Mouse (Mus musculus): ENCODE measurements at regions not wholly inside any gene's neighbourhood (a gene's known extent, or its start where the extent isn't known, plus 50 kb on each side); places are given as distances from the start of the nearest gene placed in this dataset.

- no peak overlapping the region for H3K4me2 ChIP-seq (ENCODE audit: low read depth, low read length)
- no peaks in the 10 kb centered on the region for H3K36me3 ChIP-seq (replicated peaks; ENCODE audit: insufficient read depth, low read length)
- no peak for DNase-seq
- H3K27ac ChIP-seq (ENCODE audit: low read depth) = no peak overlapping the region
- H3K9me3 ChIP-seq (ENCODE audit: low read length) = no peaks in the 10 kb centered on the region
- no peaks in the 10 kb centered on the region for H3K27me3 ChIP-seq (ENCODE audit: insufficient read depth, low read length)
- no peak overlapping the region for H3K4me3 ChIP-seq (ENCODE audit: low read depth, low read length)
- TF ChIP-seq CTCF (IDR thresholded peaks at IDR 0.05; ENCODE audit: low read depth) (no peak), EP300 (IDR thresholded peaks at IDR 0.05; ENCODE audit: low read depth) (no peak)
- 34% methylated on average over 2 of the region's 2 CpGs for WGBS (ENCODE audit: insufficient replicate concordance)
- no peak overlapping the region for H3K9ac ChIP-seq (replicated peaks)
- ATAC-seq = no peak
- no peaks in the 10 kb centered on the region for H3K4me1 ChIP-seq (ENCODE audit: insufficient read depth)
These were observed 135.4 kb upstream of the Irx3 start for GRCm38 (mm10) chr8:91937227-91937626.

- H3K27ac ChIP-seq (ENCODE audit: low read depth) = no peak overlapping the region
- ATAC-seq (no peak), DNase-seq (no peak)
- no peaks in the 10 kb centered on the region for H3K9me3 ChIP-seq (ENCODE audit: low read length)
- WGBS (ENCODE audit: insufficient replicate concordance) = 67% methylated on average over 4 of the region's 4 CpGs
- no peak for TF ChIP-seq EP300 (IDR thresholded peaks at IDR 0.05; ENCODE audit: low read depth)
- TF ChIP-seq CTCF (IDR thresholded peaks at IDR 0.05; ENCODE audit: low read depth) = no peak
- no peak overlapping the region for H3K4me3 ChIP-seq (ENCODE audit: low read depth, low read length)
- H3K9ac ChIP-seq (replicated peaks) = no peak overlapping the region
- no peaks in the 10 kb centered on the region for H3K4me1 ChIP-seq (ENCODE audit: insufficient read depth)
- H3K36me3 ChIP-seq (replicated peaks; ENCODE audit: insufficient read depth, low read length) = no peaks in the 10 kb centered on the region
- no peaks in the 10 kb centered on the region for H3K27me3 ChIP-seq (ENCODE audit: insufficient read depth, low read length)
- H3K4me2 ChIP-seq (ENCODE audit: low read depth, low read length) = no peak overlapping the region
These were observed 128.7 kb upstream of the Irx3 start for GRCm38 (mm10) chr8:91930520-91930919.

DNA sequence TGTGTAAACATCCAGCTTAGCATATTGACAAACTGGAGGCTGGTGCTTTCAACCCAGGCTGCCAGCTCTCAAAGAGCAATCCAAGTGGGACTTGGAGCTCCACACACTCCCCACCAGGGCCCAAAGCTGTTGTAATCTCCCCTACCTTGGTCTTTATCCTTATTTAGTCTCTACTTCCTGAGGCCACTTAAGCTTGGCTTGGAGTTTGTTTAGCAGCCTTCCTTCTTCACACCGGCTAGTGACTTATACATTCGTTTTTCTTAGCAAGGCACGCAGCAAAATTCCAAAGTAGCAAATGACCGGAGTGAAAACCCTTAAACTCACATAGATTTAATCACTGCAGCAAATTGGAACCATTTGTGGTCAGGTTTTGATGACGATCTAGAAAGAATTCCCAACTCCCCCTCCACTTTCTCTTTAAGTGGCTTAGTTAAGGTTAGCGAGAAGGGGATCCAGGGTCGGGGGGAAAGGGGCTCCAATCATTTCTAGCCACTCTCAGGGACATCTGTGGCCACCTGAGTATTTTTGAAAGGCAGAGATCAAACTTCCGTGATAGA, 124.2 kb upstream of the Irx3 start:
- Histone ChIP-seq H3K4me2 (ENCODE audit: low read depth, low read length) (no peak overlapping the region), H3K27me3 (ENCODE audit: insufficient read depth, low read length) (no peaks in the 10 kb centered on the region), H3K36me3 (replicated peaks; ENCODE audit: insufficient read depth, low read length) (no peaks in the 10 kb centered on the region), H3K9ac (replicated peaks) (no peak overlapping the region), H3K27ac (ENCODE audit: low read depth) (no peak overlapping the region), H3K9me3 (ENCODE audit: low read length) (no peaks in the 10 kb centered on the region), H3K4me3 (ENCODE audit: low read depth, low read length) (no peak overlapping the region), H3K4me1 (ENCODE audit: insufficient read depth) (no peaks in the 10 kb centered on the region)
- TF ChIP-seq EP300 (IDR thresholded peaks at IDR 0.05; ENCODE audit: low read depth) (no peak), CTCF (IDR thresholded peaks at IDR 0.05; ENCODE audit: low read depth) (no peak)
- WGBS (ENCODE audit: insufficient replicate concordance) = 75% methylated on average over 8 of the region's 8 CpGs
- DNase-seq = no peak
- ATAC-seq = no peak

- Histone ChIP-seq H3K9me3 (ENCODE audit: low read length) (no peaks in the 10 kb centered on the region), H3K36me3 (replicated peaks; ENCODE audit: insufficient read depth, low read length) (no peaks in the 10 kb centered on the region), H3K27me3 (ENCODE audit: insufficient read depth, low read length) (no peaks in the 10 kb centered on the region), H3K9ac (replicated peaks) (no peak overlapping the region), H3K4me2 (ENCODE audit: low read depth, low read length) (no peak overlapping the region), H3K27ac (ENCODE audit: low read depth) (no peak overlapping the region), H3K4me3 (ENCODE audit: low read depth, low read length) (no peak overlapping the region), H3K4me1 (ENCODE audit: insufficient read depth) (no peaks in the 10 kb centered on the region)
- WGBS (ENCODE audit: insufficient replicate concordance) = 80% methylated on average over 4 of the region's 4 CpGs
- TF ChIP-seq CTCF (IDR thresholded peaks at IDR 0.05; ENCODE audit: low read depth) = no peak
- TF ChIP-seq EP300 (IDR thresholded peaks at IDR 0.05; ENCODE audit: low read depth) = no peak
- DNase-seq (no peak), ATAC-seq (no peak)
These were observed 122.3 kb upstream of the Irx3 start for GRCm38 (mm10) chr8:91924152-91924551.

DNA sequence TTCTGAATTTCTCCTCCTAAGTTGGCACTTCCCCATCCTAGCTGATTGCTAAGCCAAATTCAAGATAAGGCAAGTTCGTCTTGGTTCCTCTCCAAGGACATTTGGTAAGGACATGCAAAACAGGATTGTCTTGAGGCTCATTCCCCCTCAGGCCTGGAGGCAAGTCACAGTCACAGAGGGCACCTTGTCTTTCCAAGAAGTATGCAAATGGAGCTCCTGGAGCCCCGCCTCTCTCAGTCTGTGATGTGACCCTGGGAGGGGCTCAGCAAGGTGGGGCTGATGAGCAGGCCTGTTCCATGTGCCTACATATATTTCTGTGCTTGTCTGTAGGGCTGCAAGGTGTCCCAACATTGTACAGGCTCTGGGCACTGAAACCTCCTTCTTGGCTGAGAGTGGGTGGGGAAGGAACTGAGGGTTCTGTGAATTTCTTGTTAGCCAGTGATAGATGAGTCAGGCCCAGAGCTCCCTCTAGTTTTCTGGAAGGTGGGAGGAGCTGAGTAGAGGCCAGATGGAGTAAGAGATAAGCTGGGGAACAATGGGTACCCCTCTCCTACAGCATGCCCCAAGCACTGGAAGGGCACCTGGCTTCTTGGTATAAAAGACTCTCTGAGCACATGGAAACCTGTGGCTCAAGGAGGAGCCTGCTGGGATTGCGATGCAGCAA, 120.5 kb upstream of the Irx3 start:
- no peak for DNase-seq
- Histone ChIP-seq H3K36me3 (replicated peaks; ENCODE audit: insufficient read depth, low read length) (no peaks in the 10 kb centered on the region), H3K9me3 (ENCODE audit: low read length) (no peaks in the 10 kb centered on the region), H3K4me2 (ENCODE audit: low read depth, low read length) (no peak overlapping the region), H3K9ac (replicated peaks) (no peak overlapping the region), H3K4me3 (ENCODE audit: low read depth, low read length) (no peak overlapping the region), H3K27me3 (ENCODE audit: insufficient read depth, low read length) (no peaks in the 10 kb centered on the region), H3K4me1 (ENCODE audit: insufficient read depth) (no peaks in the 10 kb centered on the region), H3K27ac (ENCODE audit: low read depth) (no peak overlapping the region)
- WGBS (ENCODE audit: insufficient replicate concordance) = 67% methylated on average over 3 of the region's 3 CpGs
- ATAC-seq = no peak
- no peak for TF ChIP-seq EP300 (IDR thresholded peaks at IDR 0.05; ENCODE audit: low read depth)
- no peak for TF ChIP-seq CTCF (IDR thresholded peaks at IDR 0.05; ENCODE audit: low read depth)

- DNase-seq (no peak), ATAC-seq (no peak)
- H3K27me3 ChIP-seq (ENCODE audit: insufficient read depth, low read length) = no peaks in the 10 kb centered on the region
- no peak overlapping the region for H3K9ac ChIP-seq (replicated peaks)
- H3K4me3 ChIP-seq (ENCODE audit: low read depth, low read length) = no peak overlapping the region
- 83% methylated on average over 5 of the region's 5 CpGs for WGBS (ENCODE audit: insufficient replicate concordance)
- no peak overlapping the region for H3K4me2 ChIP-seq (ENCODE audit: low read depth, low read length)
- TF ChIP-seq EP300 (IDR thresholded peaks at IDR 0.05; ENCODE audit: low read depth) (no peak), CTCF (IDR thresholded peaks at IDR 0.05; ENCODE audit: low read depth) (no peak)
- no peaks in the 10 kb centered on the region for H3K9me3 ChIP-seq (ENCODE audit: low read length)
- no peak overlapping the region for H3K27ac ChIP-seq (ENCODE audit: low read depth)
- H3K36me3 ChIP-seq (replicated peaks; ENCODE audit: insufficient read depth, low read length) = no peaks in the 10 kb centered on the region
- no peaks in the 10 kb centered on the region for H3K4me1 ChIP-seq (ENCODE audit: insufficient read depth)
These were observed 116.0 kb upstream of the Irx3 start for GRCm38 (mm10) chr8:91917834-91918233.

Data from liver, postnatal 0 days (tissue).